Mouse (Mus musculus) embryonic facial prominence, embryonic 10.5 days (tissue): ENCODE data around the gene Ptcd1. TPM values are rescaled to one million over a fixed set of nuclear protein-coding genes. Genes with fewer than 3 reads are reported as not detected.
A peak's percentile ranks its signal among the peaks of the same experiment; 100 is the strongest.

Experiments
- DNase-seq: peaks from one replicate; pipeline ENCODE4 v3.0.0-alpha.2; 2017; ENCODE audit warnings: low spot score
- H3K27ac ChIP-seq: fragments of 300-500 bp; sonication (generic); replicated peaks from 2 replicates; pipeline ENCODE4 v1.5.1; 2016; ENCODE audit warnings: mild to moderate bottlenecking
- H3K27me3 ChIP-seq: fragments of 300-500 bp; sonication (generic); replicated peaks from 2 replicates; pipeline ENCODE4 v1.6.1; 2016; ENCODE audit warnings: low read depth, mild to moderate bottlenecking; ENCODE audit not compliant: poor library complexity, severe bottlenecking
- H3K36me3 ChIP-seq: fragments of 300-500 bp; sonication (generic); replicated peaks from 2 replicates; pipeline ENCODE4 v1.6.1; 2016; ENCODE audit warnings: mild to moderate bottlenecking, moderate library complexity
- H3K4me1 ChIP-seq: fragments of 300-500 bp; sonication (generic); 2 replicates; pipeline ENCODE4 v1.6.1; 2016
- H3K4me3 ChIP-seq: fragments of 300-500 bp; sonication (generic); 2 replicates; pipeline ENCODE4 v1.5.1; 2016; ENCODE audit warnings: mild to moderate bottlenecking, moderate library complexity
- H3K9me3 ChIP-seq: fragments of 300-500 bp; sonication (generic); 2 replicates; pipeline ENCODE4 v1.6.1; 2016; ENCODE audit warnings: mild to moderate bottlenecking
- WGBS: fragments of 180-500 bp; shearing (Covaris S2); methylation state at CpG from one replicate; pipeline ENCODE4 v1.1.7; 2016; 5-methylcytosine and 5-hydroxymethylcytosine counted together
- polyA plus RNA-seq: library from polyadenylated mRNA; unstranded; fragments of >200 nt; fragmentation: Nextera tagmentation; extraction: Ambion mirVana; gene quantifications from 2 replicates; pipeline ENCODE4 v1.2.1, GENCODE M21; 2016

The Ptcd1 gene
- polyA plus RNA-seq, 1 experiment from 2014 or later = 17.6 TPM

GRCm38 (mm10) chr5:145200387-145200786, 33.5 kb upstream of the Ptcd1 start:
- Histone ChIP-seq H3K9me3 (no peaks in the 10 kb centered on the region), H3K36me3 (peaks cover 20% of the 10 kb centered on the region), H3K4me1 (peaks cover 20% of the 10 kb centered on the region), H3K27ac (no peak overlapping the region), H3K4me3 (peak overlapping the region; percentile 88), H3K27me3 (no peaks in the 10 kb centered on the region)
- DNase-seq = no peak
- 76% methylated on average over 7 of the region's 7 CpGs for WGBS

GRCm38 (mm10) chr5:145191962-145192361, 25.1 kb upstream of the Ptcd1 start, which contains the start of gene Atp5j2:
TSS of gene Atp5j2 (minus strand) at chr5:145192062.
- peaks cover 60% of the 10 kb centered on the region for H3K36me3 ChIP-seq
- peak within 1 kb of the TSS; percentile 96 for H3K4me3 ChIP-seq
- H3K4me1 ChIP-seq = peaks cover 20% of the 10 kb centered on the region
- no peaks in the 10 kb centered on the region for H3K27me3 ChIP-seq
- DNase-seq = no peak
- peak within 1 kb of the TSS; percentile 97 for H3K27ac ChIP-seq
- no peaks in the 10 kb centered on the region for H3K9me3 ChIP-seq
- 90% methylated on average over 2 of the region's 2 CpGs for WGBS

GRCm38 (mm10) chr5:145190875-145191798, 24.2 kb upstream of the Ptcd1 start:
- Histone ChIP-seq H3K27ac (peak overlapping the region; percentile 97), H3K4me1 (peaks cover 20% of the 10 kb centered on the region), H3K27me3 (no peaks in the 10 kb centered on the region), H3K4me3 (peak overlapping the region; percentile 96), H3K9me3 (no peaks in the 10 kb centered on the region), H3K36me3 (peaks cover 62% of the 10 kb centered on the region)
- peak; percentile 94 for DNase-seq
- WGBS = 1% methylated on average over 41 of the region's 41 CpGs

- Histone ChIP-seq H3K4me1 (peaks cover 20% of the 10 kb centered on the region), H3K27me3 (no peaks in the 10 kb centered on the region), H3K27ac (peak overlapping the region; percentile 97), H3K4me3 (peak overlapping the region; percentile 96), H3K9me3 (no peaks in the 10 kb centered on the region), H3K36me3 (peaks cover 63% of the 10 kb centered on the region)
- 61% methylated on average over 5 of the region's 5 CpGs for WGBS
- no peak for DNase-seq
Observed at GRCm38 (mm10) chr5:145190373-145190772, 23.5 kb upstream of the Ptcd1 start.

DNA sequence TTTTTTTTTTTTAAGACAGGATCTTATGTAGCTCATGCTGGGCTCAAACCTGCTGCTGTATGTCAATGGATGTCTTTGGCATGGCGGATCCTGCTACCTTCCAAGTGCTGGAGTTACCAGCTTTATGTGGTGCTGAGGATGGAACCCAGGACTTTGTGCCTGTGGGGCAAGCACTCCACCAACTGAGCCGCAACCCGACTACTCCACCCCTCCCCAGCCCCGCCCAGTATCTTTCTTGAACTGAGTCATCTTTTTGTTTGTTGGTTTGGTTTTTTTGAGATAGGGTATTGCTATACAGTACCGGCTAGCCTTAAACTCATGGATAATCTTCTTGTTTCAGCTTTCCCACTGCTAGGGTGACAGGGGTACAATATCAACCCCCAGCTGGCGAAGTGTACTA, 22.5 kb upstream of the Ptcd1 start:
- WGBS = 94% methylated on average over 6 of the region's 6 CpGs
- Histone ChIP-seq H3K4me1 (peaks cover 20% of the 10 kb centered on the region), H3K27ac (no peak overlapping the region), H3K9me3 (no peaks in the 10 kb centered on the region), H3K27me3 (no peaks in the 10 kb centered on the region), H3K36me3 (peaks cover 63% of the 10 kb centered on the region), H3K4me3 (no peak overlapping the region; the same call in 1 of the 2 replicates)
- no peak for DNase-seq

DNA sequence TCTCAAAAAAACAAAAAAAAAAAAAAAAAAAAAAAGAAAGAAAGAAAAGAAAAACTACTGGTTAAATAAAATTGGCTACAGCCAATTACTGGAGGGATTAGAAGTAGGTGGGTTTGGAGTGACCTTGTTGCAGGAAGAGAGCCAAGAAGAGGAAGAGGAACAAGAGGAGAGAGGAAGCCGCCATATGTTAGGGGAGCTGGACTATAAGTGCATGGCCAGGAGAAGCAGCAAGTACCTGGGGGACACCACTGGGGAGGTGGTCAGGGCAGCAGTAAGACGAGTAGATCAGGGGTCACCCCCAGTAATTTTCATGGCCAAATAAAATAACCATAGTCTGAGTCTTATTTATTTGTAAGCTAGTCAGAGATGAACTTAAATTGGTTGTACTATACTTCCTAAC, 18.3 kb upstream of the Ptcd1 start:
- Histone ChIP-seq H3K4me3 (no peak overlapping the region), H3K9me3 (no peaks in the 10 kb centered on the region), H3K36me3 (peaks cover 95% of the 10 kb centered on the region), H3K27me3 (no peaks in the 10 kb centered on the region), H3K4me1 (peaks cover 9% of the 10 kb centered on the region), H3K27ac (no peak overlapping the region)
- 89% methylated on average over 2 of the region's 2 CpGs for WGBS
- DNase-seq = no peak

DNA sequence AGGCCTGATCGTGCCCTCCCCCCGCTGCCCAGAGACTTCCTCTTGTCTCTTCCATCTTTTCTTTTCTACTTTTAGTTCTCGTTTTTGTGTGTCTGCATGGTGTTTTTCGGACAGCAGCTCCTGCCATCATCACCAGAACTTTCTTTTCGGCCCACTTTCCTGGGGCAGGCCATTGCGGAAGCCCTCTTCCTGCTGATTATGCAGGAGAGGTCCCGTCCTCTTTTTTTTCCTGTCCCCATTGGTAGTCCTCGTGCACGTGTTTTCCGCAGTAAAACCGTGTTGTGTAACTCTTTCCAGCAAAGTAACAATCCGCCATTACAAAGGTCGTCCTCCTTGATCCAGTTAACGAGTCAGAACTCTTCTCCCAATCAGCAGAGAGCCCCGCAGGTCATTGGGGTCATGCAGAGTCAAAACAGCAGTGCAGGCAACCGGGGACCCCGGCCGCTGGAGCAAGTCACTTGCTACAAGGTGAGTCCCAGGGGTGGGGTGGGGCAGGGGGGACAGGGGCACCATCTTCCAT, 11.6 kb upstream of the Ptcd1 start:
- Histone ChIP-seq H3K36me3 (peaks cover 100% of the 10 kb centered on the region), H3K27ac (no peak overlapping the region), H3K27me3 (no peaks in the 10 kb centered on the region), H3K9me3 (no peaks in the 10 kb centered on the region), H3K4me1 (no peaks in the 10 kb centered on the region), H3K4me3 (no peak overlapping the region)
- whole genome bisulfite sequencing = 82% methylated on average over 18 of the region's 18 CpGs
- no peak for DNase-seq

- Histone ChIP-seq H3K27ac (peak overlapping the region; percentile 92), H3K36me3 (peaks cover 57% of the 10 kb centered on the region), H3K9me3 (no peaks in the 10 kb centered on the region), H3K4me1 (peaks cover 33% of the 10 kb centered on the region), H3K4me3 (peak overlapping the region; percentile 87), H3K27me3 (no peaks in the 10 kb centered on the region)
- under 1% methylated on average over 28 of the region's 28 CpGs for WGBS
- no peak for DNase-seq
Observed at GRCm38 (mm10) chr5:145167306-145167661, 376 bp upstream of the Ptcd1 start.

DNA sequence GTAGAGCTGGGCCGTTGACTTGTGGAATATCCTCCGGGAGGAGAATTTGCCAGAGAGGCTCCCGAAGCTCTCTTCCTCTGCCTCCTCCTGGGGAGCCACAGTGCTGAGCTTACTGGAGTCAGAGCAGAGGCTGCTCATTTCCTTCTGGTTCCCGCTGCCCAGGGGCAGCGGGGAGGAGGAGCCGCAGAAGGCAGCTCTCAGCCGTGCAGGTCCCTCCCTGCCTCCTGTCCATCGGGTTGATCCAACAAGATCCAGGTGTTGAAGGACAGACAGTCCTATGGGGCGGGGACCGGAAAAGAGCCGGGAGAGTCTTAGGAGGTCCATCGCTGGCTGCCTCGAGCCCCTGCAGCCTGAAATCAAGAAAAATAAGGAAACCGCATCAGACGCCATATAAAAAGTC, 1.7 kb downstream of the Ptcd1 start:
- H3K4me3 ChIP-seq = no peak overlapping the region
- DNase-seq = no peak
- WGBS = 86% methylated on average over 15 of the region's 15 CpGs
- H3K27me3 ChIP-seq = no peaks in the 10 kb centered on the region
- H3K9me3 ChIP-seq = no peaks in the 10 kb centered on the region
- no peak overlapping the region for H3K27ac ChIP-seq
- peaks cover 56% of the 10 kb centered on the region for H3K36me3 ChIP-seq
- peaks cover 33% of the 10 kb centered on the region for H3K4me1 ChIP-seq

GRCm38 (mm10) chr5:145164710-145165109, 2.2 kb downstream of the Ptcd1 start:
- DNase-seq = no peak
- H3K4me3 ChIP-seq = no peak overlapping the region
- H3K27me3 ChIP-seq = no peaks in the 10 kb centered on the region
- 73% methylated on average over 3 of the region's 3 CpGs for WGBS
- H3K4me1 ChIP-seq = peaks cover 33% of the 10 kb centered on the region
- peaks cover 57% of the 10 kb centered on the region for H3K36me3 ChIP-seq
- H3K9me3 ChIP-seq = no peaks in the 10 kb centered on the region
- no peak overlapping the region for H3K27ac ChIP-seq

DNA sequence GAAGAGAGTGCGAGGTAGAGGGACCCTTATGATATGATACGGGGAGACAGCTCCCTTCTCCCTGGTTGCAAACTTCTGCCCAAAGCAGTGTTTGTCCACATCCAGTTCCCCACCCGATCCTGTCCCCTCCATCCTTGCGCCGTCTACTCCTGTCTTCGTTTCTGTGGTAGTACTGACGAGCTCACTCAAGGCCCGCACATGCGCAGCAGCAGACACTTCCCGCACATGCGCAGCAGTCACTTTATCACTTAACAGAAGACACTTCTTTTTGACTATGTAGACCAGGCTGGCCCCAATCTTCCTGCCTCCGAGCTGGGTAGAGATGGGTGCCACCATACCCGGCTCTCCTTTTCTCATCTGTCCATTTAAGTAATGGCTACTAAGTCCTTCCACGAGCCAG, 5.5 kb downstream of the Ptcd1 start:
- H3K27ac ChIP-seq = no peak overlapping the region

DNA sequence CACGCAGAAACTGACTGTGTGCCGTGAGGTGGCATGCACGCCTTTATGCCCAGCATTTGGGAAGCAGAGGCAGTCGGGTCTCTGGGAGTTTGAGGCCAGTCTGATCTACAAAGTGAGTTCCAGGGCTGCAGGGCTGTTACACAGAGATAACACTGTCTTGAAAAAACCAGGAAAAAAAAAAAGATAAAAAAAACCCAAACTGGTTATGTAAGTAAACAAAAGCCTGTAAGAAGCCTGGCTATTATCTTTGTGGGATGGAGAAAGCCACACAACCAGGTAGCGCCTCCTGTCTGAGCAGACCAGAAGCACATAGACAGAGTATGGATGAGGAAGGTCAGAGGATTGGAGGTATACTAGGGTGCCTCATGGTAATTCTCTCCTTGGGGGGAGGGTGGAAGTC, 14.2 kb downstream of the Ptcd1 start:
- H3K36me3 ChIP-seq = peaks cover 92% of the 10 kb centered on the region
- H3K9me3 ChIP-seq = no peaks in the 10 kb centered on the region
- no peak overlapping the region for H3K27ac ChIP-seq
- no peak overlapping the region for H3K4me3 ChIP-seq
- H3K4me1 ChIP-seq = no peaks in the 10 kb centered on the region
- no peak for DNase-seq
- H3K27me3 ChIP-seq = no peaks in the 10 kb centered on the region
- WGBS = 91% methylated on average over 5 of the region's 5 CpGs

More for the DNA sequence above, 5.5 kb downstream of the Ptcd1 start:
- Histone ChIP-seq H3K9me3 (no peaks in the 10 kb centered on the region), H3K27me3 (no peaks in the 10 kb centered on the region), H3K4me1 (peaks cover 16% of the 10 kb centered on the region), H3K36me3 (peaks cover 81% of the 10 kb centered on the region), H3K4me3 (no peak overlapping the region)
- no peak for DNase-seq
- 94% methylated on average over 14 of the region's 14 CpGs for WGBS

DNA sequence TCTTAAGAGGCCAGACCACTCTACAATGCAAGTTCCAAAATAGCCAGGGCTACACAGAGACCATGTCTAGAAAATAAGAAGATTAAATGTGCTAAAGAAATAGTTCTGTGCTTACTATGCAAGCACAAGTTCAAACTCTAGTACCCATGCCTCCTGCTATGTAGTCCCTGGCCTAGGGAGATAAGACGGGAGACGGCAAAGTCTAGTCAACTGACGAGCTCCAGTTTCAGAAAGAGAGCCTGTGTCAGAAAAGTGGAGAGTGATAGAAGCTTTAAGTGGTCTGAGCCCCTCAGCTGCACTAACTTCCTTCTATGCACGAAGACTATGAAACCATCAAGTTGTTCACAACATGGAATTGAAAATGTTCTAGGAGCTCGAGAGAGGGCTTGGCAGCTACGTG, 17.6 kb downstream of the Ptcd1 start:
- no peak for DNase-seq
- WGBS = 92% methylated on average over 6 of the region's 6 CpGs
- Histone ChIP-seq H3K36me3 (peaks cover 100% of the 10 kb centered on the region), H3K27me3 (no peaks in the 10 kb centered on the region), H3K4me1 (no peaks in the 10 kb centered on the region), H3K9me3 (no peaks in the 10 kb centered on the region), H3K27ac (no peak overlapping the region), H3K4me3 (no peak overlapping the region)
